Mouse (Mus musculus): ENCODE measurements around the gene 2310022A10Rik. TPM values are rescaled to one million over a fixed set of nuclear protein-coding genes. Genes with fewer than 3 reads are reported as not detected.
"Not testable (repeated sequence)": the region's sequence is repeated elsewhere in the genome, so short reads cannot be mapped to it uniquely, and the experiment has no call there.

The 2310022A10Rik gene
- polyA plus RNA-seq, 1 experiment from 2014 or later = 41.5 TPM

DNA sequence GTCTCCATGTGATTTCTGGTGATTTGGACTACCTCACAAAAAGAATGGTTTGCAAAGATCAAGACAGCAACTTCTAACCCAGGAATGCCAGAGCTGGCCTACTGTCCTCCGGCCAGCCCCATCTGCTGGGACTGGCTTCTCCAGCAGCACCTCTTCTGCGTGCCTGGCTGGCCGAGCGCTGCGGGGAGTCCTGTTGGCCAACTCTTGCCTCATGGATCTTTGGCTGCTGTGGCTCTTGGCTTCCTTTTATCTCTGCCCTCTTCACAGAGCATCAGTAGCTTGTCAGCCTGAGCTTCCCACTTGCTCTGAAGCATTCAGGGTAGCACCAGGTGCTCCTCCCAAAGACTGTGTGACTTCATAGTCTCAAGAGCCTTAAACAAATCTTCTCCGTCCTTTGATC is 75.2 kb downstream of the 2310022A10Rik start:
- no peak for ATAC-seq (replicated peaks; ENCODE audit: extremely low read depth, insufficient read depth, low FRiP score)
- Histone ChIP-seq H3K36me3 (ENCODE audit: control insufficient read depth, insufficient read depth) (peaks cover 42% of the 10 kb centered on the region), H3K27ac (ENCODE audit: low read length) (no peak overlapping the region), H3K4me2 (ENCODE audit: low read depth, low read length) (no peak overlapping the region), H3K4me3 (ENCODE audit: low read length) (no peak overlapping the region), H3K9me3 (replicated peaks; ENCODE audit: control insufficient read depth, low read length) (no peaks in the 10 kb centered on the region), H3K4me1 (ENCODE audit: control insufficient read depth, insufficient read depth, low read length) (no peaks in the 10 kb centered on the region), H3K9ac (ENCODE audit: low read length) (no peak overlapping the region), H3K27me3 (ENCODE audit: control insufficient read depth, insufficient read depth, low read length) (no peaks in the 10 kb centered on the region)
- WGBS = 92% methylated on average over 6 of the region's 6 CpGs

DNA sequence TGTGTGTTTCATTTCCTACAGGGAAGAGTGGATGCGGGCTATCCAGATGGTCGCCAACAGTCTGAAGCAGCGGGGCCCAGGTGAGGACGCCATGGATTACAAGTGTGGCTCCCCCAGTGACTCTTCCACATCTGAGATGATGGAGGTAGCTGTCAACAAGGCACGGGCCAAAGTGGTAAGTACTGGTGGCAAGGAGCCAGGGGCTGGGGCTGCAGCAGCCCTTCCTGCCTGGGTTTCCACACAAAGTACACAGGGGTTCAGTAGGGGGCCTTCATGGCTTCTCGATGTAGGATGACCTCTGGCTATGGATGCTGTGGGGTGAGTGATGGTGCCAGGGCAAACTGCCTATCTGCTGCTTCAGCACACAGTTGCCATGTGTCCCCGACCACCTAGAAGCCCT is 75.8 kb downstream of the 2310022A10Rik start:
- H3K4me2 ChIP-seq (ENCODE audit: low read depth, low read length); H3K9ac ChIP-seq (ENCODE audit: low read length); H3K27me3 ChIP-seq (ENCODE audit: control insufficient read depth, insufficient read depth, low read length); H3K4me3 ChIP-seq (ENCODE audit: low read length); H3K9me3 ChIP-seq (replicated peaks; ENCODE audit: control insufficient read depth, low read length); H3K27ac ChIP-seq (ENCODE audit: low read length); ATAC-seq (replicated peaks; ENCODE audit: extremely low read depth, insufficient read depth, low FRiP score); H3K4me1 ChIP-seq (ENCODE audit: control insufficient read depth, insufficient read depth, low read length): not testable (repeated sequence)
- 77% methylated on average over 7 of the region's 7 CpGs for WGBS
- H3K36me3 ChIP-seq (ENCODE audit: control insufficient read depth, insufficient read depth) = peaks cover 40% of the 10 kb centered on the region

DNA sequence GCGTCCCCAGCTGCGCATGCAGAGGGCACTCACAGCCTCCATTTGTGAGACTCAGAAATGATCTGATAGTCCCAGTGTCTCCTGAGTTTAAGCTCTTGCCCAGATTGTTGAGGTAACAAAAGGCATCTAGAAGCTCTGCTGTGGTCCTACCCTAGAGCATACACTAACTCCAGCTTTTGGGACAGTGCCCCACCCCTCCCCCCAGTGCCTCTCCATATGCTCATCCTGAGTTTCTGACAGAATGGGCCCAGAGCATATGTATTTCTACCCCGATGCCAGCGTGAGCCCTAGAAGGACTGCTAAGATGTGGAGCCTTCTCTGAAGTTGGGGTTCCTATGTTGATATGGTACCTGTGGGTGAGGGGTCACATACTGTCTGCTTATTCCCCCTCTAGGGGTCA is 78.4 kb downstream of the 2310022A10Rik start:
- Histone ChIP-seq H3K27ac (ENCODE audit: low read length) (no peak overlapping the region), H3K27me3 (ENCODE audit: control insufficient read depth, insufficient read depth, low read length) (no peaks in the 10 kb centered on the region), H3K4me1 (ENCODE audit: control insufficient read depth, insufficient read depth, low read length) (no peaks in the 10 kb centered on the region), H3K4me2 (ENCODE audit: low read depth, low read length) (no peak overlapping the region), H3K9ac (ENCODE audit: low read length) (no peak overlapping the region), H3K4me3 (ENCODE audit: low read length) (no peak overlapping the region), H3K9me3 (replicated peaks; ENCODE audit: control insufficient read depth, low read length) (no peaks in the 10 kb centered on the region), H3K36me3 (ENCODE audit: control insufficient read depth, insufficient read depth) (peaks cover 38% of the 10 kb centered on the region)
- 97% methylated on average over 4 of the region's 4 CpGs for WGBS
- no peak for ATAC-seq (replicated peaks; ENCODE audit: extremely low read depth, insufficient read depth, low FRiP score)

Other genes starting within 250 kb of the 2310022A10Rik start
- gene Ltbp4, start 215.5 kb upstream of the 2310022A10Rik start, polyA plus RNA-seq (2015; fragmentation: Nextera tagmentation; extraction: Ambion mirVana) = 63.5 and 86.0 TPM in 2 replicates
- gene Shkbp1, start 197.2 kb upstream of the 2310022A10Rik start, polyA plus RNA-seq (2015; fragmentation: Nextera tagmentation; extraction: Ambion mirVana) = 22.3 and 24.1 TPM in 2 replicates
- gene Gm20479, start 195.8 kb upstream of the 2310022A10Rik start, polyA plus RNA-seq (2015; fragmentation: Nextera tagmentation; extraction: Ambion mirVana) = 0.46 TPM in 1 of 2 replicates, not detected in the other
- gene Sptbn4, start 105.5 kb upstream of the 2310022A10Rik start, polyA plus RNA-seq (2015; fragmentation: Nextera tagmentation; extraction: Ambion mirVana) = 0.10 and 0.43 TPM in 2 replicates
- 48.3 and 52.3 TPM in 2 replicates for gene Blvrb, start 105.3 kb upstream of the 2310022A10Rik start, polyA plus RNA-seq (2015; fragmentation: Nextera tagmentation; extraction: Ambion mirVana)
- gene Sertad3, start 79.5 kb upstream of the 2310022A10Rik start, polyA plus RNA-seq (2015; fragmentation: Nextera tagmentation; extraction: Ambion mirVana) = 22.1 and 23.4 TPM in 2 replicates
- gene Sertad1, start 66.3 kb upstream of the 2310022A10Rik start, polyA plus RNA-seq (2015; fragmentation: Nextera tagmentation; extraction: Ambion mirVana) = 36.4 and 44.0 TPM in 2 replicates
- gene Prx, start 53.9 kb upstream of the 2310022A10Rik start, polyA plus RNA-seq (2015; fragmentation: Nextera tagmentation; extraction: Ambion mirVana) = 1.7 and 2.7 TPM in 2 replicates
- gene Hipk4, start 30.0 kb upstream of the 2310022A10Rik start, polyA plus RNA-seq (2015; fragmentation: Nextera tagmentation; extraction: Ambion mirVana) = 0.25 and 0.38 TPM in 2 replicates
- gene Pld3, start within 50 bp of the 2310022A10Rik start, polyA plus RNA-seq (2015; fragmentation: Nextera tagmentation; extraction: Ambion mirVana) = 58.6 and 63.4 TPM in 2 replicates
- gene Akt2, start 38.3 kb downstream of the 2310022A10Rik start, polyA plus RNA-seq (2015; fragmentation: Nextera tagmentation; extraction: Ambion mirVana) = 82.3 and 84.0 TPM in 2 replicates
- 0.07 TPM in 1 of 2 replicates, not detected in the other for gene Ttc9b, start 100.7 kb downstream of the 2310022A10Rik start, polyA plus RNA-seq (2015; fragmentation: Nextera tagmentation; extraction: Ambion mirVana)
- gene Map3k10, start 121.4 kb downstream of the 2310022A10Rik start, polyA plus RNA-seq (2015; fragmentation: Nextera tagmentation; extraction: Ambion mirVana) = 3.5 and 4.2 TPM in 2 replicates
- 2.4 and 3.0 TPM in 2 replicates for gene Zfp607b, start 136.1 kb downstream of the 2310022A10Rik start, polyA plus RNA-seq (2015; fragmentation: Nextera tagmentation; extraction: Ambion mirVana)
- 17.7 and 19.8 TPM in 2 replicates for gene Zfp60, start 178.2 kb downstream of the 2310022A10Rik start, polyA plus RNA-seq (2015; fragmentation: Nextera tagmentation; extraction: Ambion mirVana)

All from heart, embryonic 16.5 days (tissue).